8 mouse cellular contexts compared by ENCODE assay signal in genomic region chr3:104441435-104441834, GRCm38 (mm10).
A peak's percentile ranks its signal among the peaks of the same experiment; 100 is the strongest.
DNase-seq lines count a peak whose midpoint lies in the region; ATAC-seq and TF ChIP-seq lines count a peak whose summit lies in the region.

No protein-coding gene starts in this region.

- H3K4me2 ChIP-seq in intestine, embryonic 15.5 days (replicated peaks): peak overlapping the region; percentile 60

- H3K4me1 ChIP-seq in intestine, embryonic 15.5 days (replicated peaks): peaks cover 8% of the 10 kb centered on the region
- peaks cover 14% of the 10 kb centered on the region for H3K4me1 ChIP-seq in midbrain, embryonic 10.5 days

- ATAC-seq in intestine, embryonic 15.5 days: peak; percentile 11; the same call in 1 of the 2 replicates
- ATAC-seq in monocyte, adult 5-6 weeks (replicated peaks; ENCODE audit: insufficient number of reproducible peaks, low FRiP score, low TSS enrichment, poor library complexity, severe bottlenecking): no peak

- H3K9me3 ChIP-seq in intestine, embryonic 15.5 days: no peaks in the 10 kb centered on the region
- no peaks in the 10 kb centered on the region for H3K9me3 ChIP-seq in midbrain, embryonic 10.5 days (replicated peaks)

- peak; percentile 32 for DNase-seq in adrenal gland, postnatal 10 days
- DNase-seq in adrenal gland, postnatal 4 days (ENCODE audit: low spot score in 2 of 2): no peak
- DNase-seq in brain, embryonic 14.5 days (ENCODE audit: low read depth): peak; percentile 24
- no peak for DNase-seq in midbrain, embryonic 10.5 days (ENCODE audit: low spot score)
- no peak for DNase-seq in right cerebral cortex, postnatal 4 days
- no peak for DNase-seq in spleen, adult 18-20 months

- TF ChIP-seq POLR2A in brain, embryonic 14.5 days (IDR thresholded peaks at IDR 0.05; ENCODE audit: borderline replicate concordance, extremely low read depth, insufficient read depth, insufficient read length, poor library complexity, severe bottlenecking): no peak

- H3K9ac ChIP-seq in intestine, embryonic 15.5 days: peak overlapping the region; percentile 32; the same call in 1 of the 2 replicates

- no peak for TF ChIP-seq CTCF in brain, embryonic 14.5 days (IDR thresholded peaks at IDR 0.05; ENCODE audit: borderline replicate concordance, extremely low read depth, insufficient read depth, insufficient read length)

- H3K4me3 ChIP-seq in intestine, embryonic 15.5 days (replicated peaks): 0 out of 2 replicates have a peak overlapping the region, but pooled peaks have one; percentile 19
- H3K4me3 ChIP-seq in midbrain, embryonic 10.5 days: peak overlapping the region; percentile 37; the same call in 1 of the 2 replicates

- no peaks in the 10 kb centered on the region for H3K36me3 ChIP-seq in intestine, embryonic 15.5 days
- no peaks in the 10 kb centered on the region for H3K36me3 ChIP-seq in midbrain, embryonic 10.5 days

- H3K27ac ChIP-seq in intestine, embryonic 15.5 days: peak overlapping the region; percentile 68
- peak overlapping the region; percentile 90 for H3K27ac ChIP-seq in midbrain, embryonic 10.5 days (replicated peaks)

- WGBS in intestine, embryonic 15.5 days: 53% methylated on average over 7 of the region's 7 CpGs
- 85% methylated on average over 7 of the region's 7 CpGs for WGBS in midbrain, embryonic 10.5 days

- no peaks in the 10 kb centered on the region for H3K27me3 ChIP-seq in intestine, embryonic 15.5 days (replicated peaks)
- H3K27me3 ChIP-seq in midbrain, embryonic 10.5 days (ENCODE audit: low read depth, poor library complexity, severe bottlenecking): no peaks in the 10 kb centered on the region

Comparison
In these comparisons a context has a peak if more than half of its experiments do, and no peak if none do; other contexts are left out.
1. DNase-seq: peak in adrenal gland, postnatal 10 days (single experiment) and brain, embryonic 14.5 days (single experiment); none in adrenal gland, postnatal 4 days (0 of 2), midbrain, embryonic 10.5 days (single experiment), right cerebral cortex, postnatal 4 days (single experiment) and spleen, adult 18-20 months (0 of 2).